Mouse (Mus musculus) MEL (cell line): Measurements from ENCODE around the gene Gm28048. TPM values are rescaled to one million over a fixed set of nuclear protein-coding genes. Genes with fewer than 3 reads are reported as not detected.

Experiments
- DNase-seq: peaks from one replicate; pipeline ENCODE4 v3.0.0; 2011; ENCODE audit warnings: low read depth, low spot score
- H3K27ac ChIP-seq: 2 replicates; pipeline ENCODE4 v1.5.1; 2012; ENCODE audit warnings: low read depth, mild to moderate bottlenecking, control low read depth, low read length, moderate library complexity; ENCODE audit not compliant: control insufficient read depth
- H3K27me3 ChIP-seq, 2 experiments: fragments of 150-350 bp in 1 of 2; sonication (generic) in 1 of 2; 2 replicates each; pipeline ENCODE4 v1.6.1; 2012; ENCODE audit warnings: low read length in 2 of 2, mild to moderate bottlenecking in 2 of 2, improper control_type of control experiment in 1 of 2, moderate library complexity in 1 of 2; ENCODE audit not compliant: insufficient read depth in 2 of 2, control insufficient read depth in 1 of 2
- H3K36me3 ChIP-seq, 2 experiments: 2 replicates each; pipeline ENCODE4 v1.6.1; 2012 to 2014; ENCODE audit warnings: low read length in 2 of 2, improper control_type of control experiment in 1 of 2, inconsistent platforms in 1 of 2, mild to moderate bottlenecking in 1 of 2; ENCODE audit not compliant: insufficient read depth in 2 of 2, control insufficient read depth in 1 of 2
- H3K4me1 ChIP-seq, 2 experiments: fragments of 150-350 bp in 1 of 2; sonication (generic) in 1 of 2; 2 replicates each; pipeline ENCODE4 v1.6.1; 2012; ENCODE audit warnings: low read length in 2 of 2, improper control_type of control experiment in 1 of 2, mild to moderate bottlenecking in 1 of 2; ENCODE audit not compliant: insufficient read depth in 2 of 2, control insufficient read depth in 1 of 2
- H3K4me3 ChIP-seq, 2 experiments: fragments of 150-350 bp in 1 of 2; sonication (generic) in 1 of 2; 2 replicates each; pipeline ENCODE4 v1.5.1; 2012; ENCODE audit warnings: low read depth in 2 of 2, low read length in 2 of 2, mild to moderate bottlenecking in 2 of 2, moderate library complexity in 2 of 2, control low read depth in 1 of 2, improper control_type of control experiment in 1 of 2; ENCODE audit not compliant: control insufficient read depth in 1 of 2, insufficient read depth in 1 of 2
- H3K79me2 ChIP-seq: 2 replicates; pipeline ENCODE4 v1.6.1; 2012; ENCODE audit warnings: mild to moderate bottlenecking, low read length, moderate library complexity; ENCODE audit not compliant: control insufficient read depth, poor library complexity, insufficient read depth
- H3K9ac ChIP-seq: 2 replicates; pipeline ENCODE4 v1.6.1; 2012; ENCODE audit warnings: low read depth, mild to moderate bottlenecking, control low read depth, low read length, moderate library complexity; ENCODE audit not compliant: control insufficient read depth, poor library complexity, severe bottlenecking
- H3K9me3 ChIP-seq: fragments of 150-350 bp; sonication (generic); replicated peaks from 2 replicates; pipeline ENCODE4 v1.6.1; 2012; ENCODE audit warnings: mild to moderate bottlenecking, low read length, improper control_type of control experiment, moderate library complexity; ENCODE audit not compliant: insufficient read depth
- BHLHE40 ChIP-seq: IDR thresholded peaks from 2 replicates; pipeline ENCODE4 v1.6.1; 2012; ENCODE audit warnings: low read depth, mild to moderate bottlenecking, inconsistent platforms, low read length, improper control_type of control experiment, borderline replicate concordance
- CHD2 ChIP-seq: IDR thresholded peaks from 2 replicates; pipeline ENCODE4 v1.6.1; 2011; ENCODE audit warnings: low read length, improper control_type of control experiment
- CTCF ChIP-seq, 3 experiments: IDR thresholded peaks in 2 of 3; conservative IDR thresholded peaks in 1 of 3; 2 replicates each; pipeline ENCODE4 v1.5.1; 2011 to 2012; ENCODE audit warnings: low read length in 3 of 3, low read depth in 2 of 3, mild to moderate bottlenecking in 2 of 3, improper control_type of control experiment in 1 of 3, inconsistent platforms in 1 of 3, mixed read lengths in 1 of 3, moderate library complexity in 1 of 3; ENCODE audit not compliant: control insufficient read depth in 1 of 3, insufficient read depth in 1 of 3, poor library complexity in 1 of 3, severe bottlenecking in 1 of 3
- E2F4 ChIP-seq: IDR thresholded peaks from 2 replicates; pipeline ENCODE4 v1.6.1; 2011; ENCODE audit warnings: low read depth, low read length, improper control_type of control experiment, borderline replicate concordance
- EP300 ChIP-seq, 2 experiments: IDR thresholded peaks; 2 replicates each; pipeline ENCODE4 v1.6.1; 2011; ENCODE audit warnings: improper control_type of control experiment in 2 of 2, low read length in 2 of 2, low read depth in 1 of 2, mild to moderate bottlenecking in 1 of 2
- ETS1 ChIP-seq: IDR thresholded peaks from 2 replicates; pipeline ENCODE4 v1.6.1; 2012; ENCODE audit warnings: low read depth, mild to moderate bottlenecking, inconsistent platforms, low read length, improper control_type of control experiment, moderate library complexity
- GABPA ChIP-seq: IDR thresholded peaks from 2 replicates; pipeline ENCODE4 v1.6.1; 2012; ENCODE audit warnings: low read depth, mild to moderate bottlenecking, inconsistent platforms, low read length, improper control_type of control experiment, moderate library complexity
- GATA1 ChIP-seq: IDR thresholded peaks from 2 replicates; pipeline ENCODE4 v1.6.1; 2011; ENCODE audit warnings: low read depth, low read length, improper control_type of control experiment
- HCFC1 ChIP-seq: IDR thresholded peaks from 2 replicates; pipeline ENCODE4 v1.6.1; 2012; ENCODE audit warnings: low read depth, mild to moderate bottlenecking, inconsistent platforms, low read length, improper control_type of control experiment, moderate library complexity
- JUND ChIP-seq: IDR thresholded peaks from 2 replicates; pipeline ENCODE4 v1.6.1; 2011; ENCODE audit warnings: low read depth, mild to moderate bottlenecking, improper control_type of control experiment, low read length
- MAFK ChIP-seq: IDR thresholded peaks from 2 replicates; pipeline ENCODE4 v1.6.1; 2011; ENCODE audit warnings: low read depth, mild to moderate bottlenecking, low read length, improper control_type of control experiment, borderline replicate concordance
- MAX ChIP-seq: IDR thresholded peaks from 2 replicates; pipeline ENCODE4 v1.6.1; 2011; ENCODE audit warnings: low read length, improper control_type of control experiment
- MAZ ChIP-seq: IDR thresholded peaks from 2 replicates; pipeline ENCODE4 v1.6.1; 2012; ENCODE audit warnings: low read depth, mild to moderate bottlenecking, inconsistent platforms, low read length, improper control_type of control experiment
- MEF2A ChIP-seq: IDR thresholded peaks from 2 replicates; pipeline ENCODE4 v1.6.1; 2014; ENCODE audit warnings: low read depth, mild to moderate bottlenecking, inconsistent platforms, low read length, improper control_type of control experiment; ENCODE audit not compliant: poor library complexity, insufficient replicate concordance, severe bottlenecking; ENCODE audit errors: extremely low read depth
- MYB ChIP-seq: IDR thresholded peaks from 2 replicates; pipeline ENCODE4 v1.6.1; 2011; ENCODE audit warnings: mild to moderate bottlenecking, low read depth, low read length, improper control_type of control experiment
- MYC ChIP-seq: IDR thresholded peaks from 2 replicates; pipeline ENCODE4 v1.6.1; 2011; ENCODE audit warnings: low read depth, mild to moderate bottlenecking, low read length, improper control_type of control experiment, moderate library complexity
- NELFE ChIP-seq: IDR thresholded peaks from 2 replicates; pipeline ENCODE4 v1.6.1; 2011; ENCODE audit warnings: low read depth, low read length, improper control_type of control experiment
- NRF1 ChIP-seq: IDR thresholded peaks from 2 replicates; pipeline ENCODE4 v1.6.1; 2014; ENCODE audit warnings: low read depth, mild to moderate bottlenecking, inconsistent platforms, low read length, improper control_type of control experiment, moderate library complexity; ENCODE audit not compliant: poor library complexity, insufficient read depth, severe bottlenecking
- POLR2A ChIP-seq, 2 experiments: IDR thresholded peaks; 2 replicates each; pipeline ENCODE4 v1.6.1; 2011 to 2012; ENCODE audit warnings: low read length in 2 of 2, mild to moderate bottlenecking in 2 of 2, control low read depth in 1 of 2, improper control_type of control experiment in 1 of 2, low read depth in 1 of 2, moderate library complexity in 1 of 2; ENCODE audit not compliant: control insufficient read depth in 1 of 2, insufficient read depth in 1 of 2, poor library complexity in 1 of 2
- POLR2AphosphoS2 ChIP-seq: IDR thresholded peaks from 2 replicates; pipeline ENCODE4 v1.6.1; 2011; ENCODE audit warnings: low read length, improper control_type of control experiment
- POLR2AphosphoS5 ChIP-seq: IDR thresholded peaks from 2 replicates; pipeline ENCODE4 v1.6.1; 2012; ENCODE audit warnings: low read depth, borderline replicate concordance, mild to moderate bottlenecking, inconsistent platforms, low read length, moderate library complexity, mixed read lengths
- RAD21 ChIP-seq: IDR thresholded peaks from 2 replicates; pipeline ENCODE4 v1.6.1; 2011; ENCODE audit warnings: mild to moderate bottlenecking, low read depth, low read length, improper control_type of control experiment
- SIN3A ChIP-seq: IDR thresholded peaks from 2 replicates; pipeline ENCODE4 v1.6.1; 2012; ENCODE audit warnings: low read length, improper control_type of control experiment, inconsistent platforms
- SMC3 ChIP-seq: IDR thresholded peaks from 2 replicates; pipeline ENCODE4 v1.6.1; 2011; ENCODE audit warnings: low read depth, low read length, improper control_type of control experiment
- TAL1 ChIP-seq: IDR thresholded peaks from 2 replicates; pipeline ENCODE4 v1.6.1; 2012; ENCODE audit warnings: mild to moderate bottlenecking, inconsistent platforms, low read length, moderate library complexity, mixed read lengths
- TBP ChIP-seq: IDR thresholded peaks from 2 replicates; pipeline ENCODE4 v1.8.0; 2011; ENCODE audit warnings: low read depth, low read length, improper control_type of control experiment
- TCF12 ChIP-seq: IDR thresholded peaks from 2 replicates; pipeline ENCODE4 v1.6.1; 2014; ENCODE audit warnings: low read depth, mild to moderate bottlenecking, inconsistent platforms, low read length, improper control_type of control experiment, moderate library complexity
- UBTF ChIP-seq: IDR thresholded peaks from 2 replicates; pipeline ENCODE4 v1.6.1; 2012; ENCODE audit warnings: low read depth, mild to moderate bottlenecking, inconsistent platforms, low read length, improper control_type of control experiment, moderate library complexity, borderline replicate concordance; ENCODE audit not compliant: insufficient read depth
- USF1 ChIP-seq: IDR thresholded peaks from 2 replicates; pipeline ENCODE4 v1.6.1; 2014; ENCODE audit warnings: low read depth, mild to moderate bottlenecking, inconsistent platforms, low read length, improper control_type of control experiment, moderate library complexity
- USF2 ChIP-seq, 2 experiments: IDR thresholded peaks; 2 replicates each; pipeline ENCODE4 v1.6.1; 2011 to 2012; ENCODE audit warnings: improper control_type of control experiment in 2 of 2, low read length in 2 of 2, borderline replicate concordance in 1 of 2, inconsistent platforms in 1 of 2, low read depth in 1 of 2, mild to moderate bottlenecking in 1 of 2; ENCODE audit not compliant: insufficient read depth in 1 of 2
- ZC3H11A ChIP-seq: IDR thresholded peaks from 2 replicates; pipeline ENCODE4 v1.6.1; 2012; ENCODE audit warnings: low read depth, mild to moderate bottlenecking, inconsistent platforms, low read length, improper control_type of control experiment
- ZKSCAN1 ChIP-seq: IDR thresholded peaks from 2 replicates; pipeline ENCODE4 v1.6.1; 2012; ENCODE audit warnings: low read depth, mild to moderate bottlenecking, inconsistent platforms, low read length, improper control_type of control experiment, moderate library complexity
- ZMIZ1 ChIP-seq: IDR thresholded peaks from 2 replicates; pipeline ENCODE4 v1.6.1; 2012; ENCODE audit warnings: low read depth, mild to moderate bottlenecking, inconsistent platforms, low read length, improper control_type of control experiment, moderate library complexity
- ZNF384 ChIP-seq: IDR thresholded peaks from 2 replicates; pipeline ENCODE4 v1.6.1; 2012; ENCODE audit warnings: low read depth, mild to moderate bottlenecking, inconsistent platforms, low read length, improper control_type of control experiment
- polyA plus RNA-seq, 2 experiments: library from polyadenylated mRNA; stranded (reverse) in 1 of 2; unstranded in 1 of 2; fragments of >175 nt in 1 of 2; fragments of >200 nt in 1 of 2; gene quantifications; 2 replicates each; pipeline versions ENCODE4 v1.2.1 to v1.2.4; 2012; ENCODE audit warnings: low replicate concordance in 2 of 2, low read depth in 1 of 2; ENCODE audit not compliant: insufficient read length in 2 of 2, insufficient read depth in 1 of 2, missing spikeins in 1 of 2
- total RNA-seq: library from RNA; depleted of rRNA; stranded (reverse); fragments of 300-350 nt; gene quantifications from 2 replicates; pipeline ENCODE4 v1.2.3, GENCODE M21; 2012

The Gm28048 gene
- total and polyA plus RNA-seq, 3 experiments, result 8.6 to 15.0 TPM; not detected in 1

GRCm38 (mm10) chr11:22971835-22972709, 9.8 kb downstream of the Gm28048 start, which contains the start of gene Zrsr1:
TSS of gene Zrsr1 (plus strand) at chr11:22972005.
- H3K4me1 ChIP-seq, result peaks cover 0 to 10% of the 10 kb centered on the region in 2 experiments; a peak in 2 of 4 replicates
- H3K9ac ChIP-seq, result peak within 1 kb of the TSS; percentile 71
- no peaks in the 10 kb centered on the region for H3K27me3 ChIP-seq
- H3K27ac ChIP-seq, result peak within 1 kb of the TSS; percentile 94
- peak; percentile 97 for DNase-seq
- no peaks in the 10 kb centered on the region for H3K9me3 ChIP-seq
- H3K4me3 ChIP-seq, result peak within 1 kb of the TSS; percentile 74 to 77
- H3K79me2 ChIP-seq, result peaks cover 42% of the 10 kb centered on the region
- H3K36me3 ChIP-seq, result peaks cover 0 to 18% of the 10 kb centered on the region in 2 experiments; a peak in 3 of 4 replicates
- TF ChIP-seq POLR2AphosphoS5 (0 out of 2 replicates have a peak, but pooled peaks have one; percentile 61), ETS1 (peak; percentile 99), GATA1 (peak; percentile 91), TAL1 (peak; percentile 73), JUND (no peak), MYB (peak; percentile 76), NRF1 (peak; percentile 86), USF1 (no peak), MAFK (no peak), CHD2 (no peak), POLR2A (IDR thresholded peaks at IDR 0.05; ENCODE audit: control insufficient read depth in 1 of 2, insufficient read depth in 1 of 2, low read depth in 1 of 2, low read length in 2 of 2, poor library complexity in 1 of 2) (peak; percentile 59 to 82), ZC3H11A (no peak), RAD21 (no peak), BHLHE40 (peak; percentile 45; the same call in 1 of the 2 replicates), TCF12 (peak; percentile 88), SIN3A (peak; percentile 95), ZKSCAN1 (no peak), CTCF (IDR thresholded peaks at IDR 0.05 in 2 of 3, conservative IDR thresholded peaks at IDR 0.05 in 1 of 3; ENCODE audit: control insufficient read depth in 1 of 3, insufficient read depth in 1 of 3, low read depth in 2 of 3, low read length in 3 of 3, poor library complexity in 1 of 3, severe bottlenecking in 1 of 3) (no peak), USF2 (IDR thresholded peaks at IDR 0.05; ENCODE audit: borderline replicate concordance in 1 of 2, insufficient read depth in 1 of 2, low read depth in 1 of 2, low read length in 2 of 2) (no peak), SMC3 (no peak), E2F4 (no peak), MAX (peak; percentile 68; the same call in 1 of the 2 replicates), MYC (peak; percentile 60; the same call in 1 of the 2 replicates), UBTF (0 out of 2 replicates have a peak, but pooled peaks have one; percentile 0), MAZ (no peak; the same call in 1 of the 2 replicates), HCFC1 (peak; percentile 77), ZNF384 (peak; percentile 32; the same call in 1 of the 2 replicates), GABPA (no peak), ZMIZ1 (peak; percentile 77), TBP (peak; percentile 86), MEF2A (0 out of 2 replicates have a peak, but pooled peaks have one; percentile 22), NELFE (peak; percentile 81), EP300 (IDR thresholded peaks at IDR 0.05; ENCODE audit: low read depth in 1 of 2, low read length in 2 of 2) (peak; percentile 79 to 88), POLR2AphosphoS2 (peak; percentile 67; the same call in 1 of the 2 replicates)
